ENCODE assay signal across 21 mouse cellular contexts in the genomic region with DNA sequence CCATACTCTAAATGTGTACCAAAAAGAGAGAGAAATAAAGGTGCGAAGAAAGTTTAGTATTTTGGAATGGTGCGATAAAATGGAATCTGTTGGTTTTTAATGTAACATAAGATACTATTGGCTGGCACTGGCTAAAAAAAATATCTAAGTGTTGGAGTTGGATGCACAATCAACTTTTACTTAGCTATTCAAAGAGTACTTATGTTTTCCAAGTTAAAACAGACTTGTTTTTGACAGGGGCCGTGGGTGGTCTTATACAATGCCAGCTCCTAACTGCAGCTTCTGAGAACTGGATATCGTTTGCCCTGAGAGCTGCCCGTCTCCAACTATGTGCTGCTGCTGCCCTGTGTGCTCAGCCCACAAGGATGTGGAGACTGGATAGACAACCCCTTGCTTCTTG.
DNase-seq lines count a peak whose midpoint lies in the region; ATAC-seq lines count a peak whose summit lies in the region.
"Had no signal": no experiment of that assay in that cellular context is flagged by ENCODE, and none has a peak within 500 bp of the region (broad histone marks: within the 10 kb centered on the region; RNA-seq: fewer than 3 reads in every experiment).

No protein-coding gene starts in this region.

- H3K36me3 ChIP-seq in midbrain, embryonic 11.5 days (ENCODE audit: control insufficient read depth, insufficient read depth, low read length), result peaks cover 15% of the 10 kb centered on the region
- H3K36me3 ChIP-seq in midbrain, embryonic 15.5 days (replicated peaks), result peaks cover 16% of the 10 kb centered on the region

- no peak overlapping the region for H3K9ac ChIP-seq in midbrain, embryonic 11.5 days (ENCODE audit: low read length)
- H3K9ac ChIP-seq in midbrain, embryonic 15.5 days, result no peak overlapping the region

- peak; percentile 24; the same call in 1 of the 2 replicates for ATAC-seq in frontal cortex, adult (ENCODE audit: low TSS enrichment)
- ATAC-seq in midbrain, embryonic 11.5 days (ENCODE audit: low FRiP score), result no peak
- no peak for ATAC-seq in midbrain, embryonic 15.5 days (replicated peaks)
- ATAC-seq: activated CD4-positive, CD25-positive, alpha-beta regulatory T cell, adult 4 months; CD4-positive, CD25-positive, alpha-beta regulatory T cell, adult 4 months; Patski had no signal

- no peaks in the 10 kb centered on the region for H3K27me3 ChIP-seq in midbrain, embryonic 11.5 days (ENCODE audit: control insufficient read depth, insufficient read depth, low read length)
- no peaks in the 10 kb centered on the region for H3K27me3 ChIP-seq in midbrain, embryonic 15.5 days (replicated peaks)
- H3K27me3 ChIP-seq: CH12.LX, Patski had no signal

- intact Hi-C loops in gastrocnemius, postnatal 36 days (cut with DNase I), result no loop called here

- DNase-seq in frontal cortex, postnatal 25 days (ENCODE audit: low spot score in 2 of 2), result no peak
- peak; percentile 54 for DNase-seq in midbrain, embryonic 11.5 days (ENCODE audit: low spot score, missing footprints)
- DNase-seq in telencephalon, adult 2 months (ENCODE audit: low read depth, low spot score), result peak; percentile 32
- DNase-seq in gastrocnemius, postnatal 36 days, result no peak
- DNase-seq: adrenal gland, adult 2 months; adrenal gland, adult 8-10 months; adrenal gland, postnatal 10 days; adrenal gland, postnatal 14 days; adrenal gland, postnatal 25 days; adrenal gland, postnatal 36 days; B cell, adult 2 months; cerebellum, adult 11 months; cerebellum, adult 11-12 months; cerebellum, adult 18-20 months had no signal

- no peaks in the 10 kb centered on the region for H3K9me3 ChIP-seq in midbrain, embryonic 11.5 days (ENCODE audit: control insufficient read depth, low read length)
- H3K9me3 ChIP-seq in midbrain, embryonic 15.5 days, result no peaks in the 10 kb centered on the region
- H3K9me3 ChIP-seq: G1E had no signal

- H3K27ac ChIP-seq in midbrain, embryonic 11.5 days (ENCODE audit: low read depth, low read length), result no peak overlapping the region
- no peak overlapping the region for H3K27ac ChIP-seq in midbrain, embryonic 15.5 days

- H3K4me3 ChIP-seq in midbrain, embryonic 11.5 days (ENCODE audit: low read depth, low read length), result no peak overlapping the region
- no peak overlapping the region for H3K4me3 ChIP-seq in midbrain, embryonic 15.5 days

- no peaks in the 10 kb centered on the region for H3K4me1 ChIP-seq in midbrain, embryonic 11.5 days (ENCODE audit: control insufficient read depth, insufficient read depth, low read length)
- no peaks in the 10 kb centered on the region for H3K4me1 ChIP-seq in midbrain, embryonic 15.5 days

- H3K4me2 ChIP-seq in midbrain, embryonic 11.5 days, result no peak overlapping the region
- H3K4me2 ChIP-seq in midbrain, embryonic 15.5 days, result no peak overlapping the region

- WGBS in midbrain, embryonic 11.5 days, result 94% methylated on average over 5 of the region's 5 CpGs
- whole genome bisulfite sequencing in midbrain, embryonic 15.5 days, result 88% methylated on average over 5 of the region's 5 CpGs

Comparison
In these comparisons a context has a peak if more than half of its experiments do, and no peak if none do; other contexts are left out.
1. DNase-seq: peak in midbrain, embryonic 11.5 days (single experiment) and telencephalon, adult 2 months (single experiment); none in frontal cortex, postnatal 25 days (0 of 2) and gastrocnemius, postnatal 36 days (0 of 2).